Mouse (Mus musculus) cortical plate, adult 2 months (tissue): Measurements from ENCODE around the gene Gm13090. TPM values are rescaled to one million over a fixed set of nuclear protein-coding genes. Genes with fewer than 3 reads are reported as not detected.

Experiments
- H3K27ac ChIP-seq: fragments of 200-500 bp; 2 replicates; pipeline ENCODE4 v1.5.1; 2012; ENCODE audit warnings: low read length, control low read depth, inconsistent platforms; ENCODE audit not compliant: insufficient read depth
- H3K4me1 ChIP-seq: fragments of 200-500 bp; 2 replicates; pipeline ENCODE4 v1.6.1; 2011; ENCODE audit warnings: low read length; ENCODE audit not compliant: control insufficient read depth, insufficient read depth
- H3K4me3 ChIP-seq: fragments of 200-500 bp; 2 replicates; pipeline ENCODE4 v1.5.1; 2011; ENCODE audit warnings: mild to moderate bottlenecking, low read length, control low read depth; ENCODE audit not compliant: insufficient read depth
- CTCF ChIP-seq: fragments of 200-500 bp; IDR thresholded peaks from 2 replicates; pipeline ENCODE4 v1.5.1; 2011; ENCODE audit warnings: mild to moderate bottlenecking, control low read depth, low read length; ENCODE audit not compliant: insufficient read depth; ENCODE audit errors: extremely low read depth
- POLR2A ChIP-seq: fragments of 200-500 bp; IDR thresholded peaks from 2 replicates; pipeline ENCODE4 v1.6.1; 2011; ENCODE audit warnings: mild to moderate bottlenecking, low read length, control low read depth; ENCODE audit not compliant: insufficient read depth; ENCODE audit errors: extremely low read depth
- polyA plus RNA-seq: library from polyadenylated mRNA; depleted of rRNA; stranded (reverse); fragments of >200 nt; gene quantifications from 2 replicates; pipeline ENCODE4 v1.2.3, GENCODE M21; 2012

Gene Gm13090
- polyA plus RNA-seq, 1 experiment, result not detected

DNA sequence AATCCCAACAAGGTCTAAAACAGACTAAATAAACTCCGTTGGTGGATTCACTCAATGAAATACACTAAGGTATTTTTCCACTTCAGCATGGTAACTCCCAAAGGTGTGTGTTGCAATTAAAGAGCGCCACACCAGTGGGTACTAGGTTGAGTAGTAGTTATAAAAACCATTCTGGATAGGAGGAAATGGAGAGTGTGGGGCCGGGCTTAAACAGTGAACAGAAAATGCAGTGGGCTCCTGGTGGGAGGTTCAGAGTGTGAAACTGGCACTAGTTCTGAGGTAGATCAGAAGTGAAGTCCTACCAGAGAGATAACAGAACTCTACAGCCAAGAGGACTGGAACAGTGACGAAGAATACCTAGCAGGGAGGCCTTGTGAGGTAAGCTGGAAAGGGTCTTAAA lies 30.7 kb upstream of the Gm13090 start:
- Histone ChIP-seq H3K4me3 (no peak overlapping the region; the same call in 1 of the 2 replicates), H3K27ac (no peak overlapping the region)
- TF ChIP-seq CTCF, result no peak
- TF ChIP-seq POLR2A, result no peak

GRCm38 (mm10) chr4:151059566-151059965 lies 29.8 kb upstream of the Gm13090 start:
- Histone ChIP-seq H3K27ac (no peak overlapping the region), H3K4me3 (no peak overlapping the region), H3K4me1 (peaks cover 3% of the 10 kb centered on the region; the same call in 1 of the 2 replicates)
- TF ChIP-seq POLR2A (no peak), CTCF (no peak)

More for the DNA sequence above, 30.7 kb upstream of the Gm13090 start:
- peaks cover 3% of the 10 kb centered on the region; the same call in 1 of the 2 replicates for H3K4me1 ChIP-seq

DNA sequence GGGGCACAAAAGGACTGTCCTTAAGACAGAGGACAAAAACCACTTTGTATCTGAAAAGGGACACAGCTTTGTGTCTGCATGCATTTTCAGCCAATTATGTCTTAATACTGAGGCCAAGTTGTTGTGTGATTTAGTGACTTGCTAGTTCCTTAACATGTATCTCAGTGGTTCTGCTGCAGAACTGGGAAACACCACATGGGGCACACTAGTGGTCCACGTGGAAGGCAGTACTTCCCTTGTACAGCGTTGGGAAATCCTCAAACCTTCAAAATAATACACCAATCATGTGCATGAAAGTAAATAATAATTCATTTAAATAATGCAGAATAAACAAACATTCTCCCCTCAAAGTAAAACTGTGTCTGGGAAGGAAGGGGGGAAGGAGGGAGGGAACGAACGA lies 20.6 kb upstream of the Gm13090 start:
- no peak overlapping the region for H3K4me3 ChIP-seq
- H3K27ac ChIP-seq, result no peak overlapping the region
- no peak for TF ChIP-seq POLR2A
- TF ChIP-seq CTCF, result 0 out of 2 replicates have a peak, but pooled peaks have one; percentile 23

GRCm38 (mm10) chr4:151070962-151071361 lies 18.4 kb upstream of the Gm13090 start:
- H3K27ac ChIP-seq, result no peak overlapping the region

More for the DNA sequence above, 20.6 kb upstream of the Gm13090 start:
- H3K4me1 ChIP-seq, result peaks cover 3% of the 10 kb centered on the region; the same call in 1 of the 2 replicates

GRCm38 (mm10) chr4:151073108-151073744 lies 16.1 kb upstream of the Gm13090 start:
- Histone ChIP-seq H3K4me3 (no peak overlapping the region), H3K27ac (no peak overlapping the region), H3K4me1 (peaks cover 3% of the 10 kb centered on the region; the same call in 1 of the 2 replicates)
- TF ChIP-seq POLR2A (no peak), CTCF (peak; percentile 79)

More at GRCm38 (mm10) chr4:151070962-151071361, 18.4 kb upstream of the Gm13090 start:
- Histone ChIP-seq H3K4me1 (peaks cover 3% of the 10 kb centered on the region; the same call in 1 of the 2 replicates), H3K4me3 (no peak overlapping the region)
- no peak for TF ChIP-seq POLR2A
- no peak for TF ChIP-seq CTCF

- peaks cover 3% of the 10 kb centered on the region; the same call in 1 of the 2 replicates for H3K4me1 ChIP-seq
- TF ChIP-seq CTCF (no peak), POLR2A (no peak)
- no peak overlapping the region for H3K4me3 ChIP-seq
- H3K27ac ChIP-seq, result no peak overlapping the region
Measured at GRCm38 (mm10) chr4:151074817-151075216, 14.6 kb upstream of the Gm13090 start.

- no peak for TF ChIP-seq POLR2A
- TF ChIP-seq CTCF, result no peak
- Histone ChIP-seq H3K27ac (no peak overlapping the region), H3K4me1 (peaks cover 2% of the 10 kb centered on the region; the same call in 1 of the 2 replicates), H3K4me3 (no peak overlapping the region)
Measured at GRCm38 (mm10) chr4:151081355-151081754, 8.0 kb upstream of the Gm13090 start.

- no peak for TF ChIP-seq CTCF
- TF ChIP-seq POLR2A, result no peak
Measured at GRCm38 (mm10) chr4:151081977-151082376, 7.4 kb upstream of the Gm13090 start.

DNA sequence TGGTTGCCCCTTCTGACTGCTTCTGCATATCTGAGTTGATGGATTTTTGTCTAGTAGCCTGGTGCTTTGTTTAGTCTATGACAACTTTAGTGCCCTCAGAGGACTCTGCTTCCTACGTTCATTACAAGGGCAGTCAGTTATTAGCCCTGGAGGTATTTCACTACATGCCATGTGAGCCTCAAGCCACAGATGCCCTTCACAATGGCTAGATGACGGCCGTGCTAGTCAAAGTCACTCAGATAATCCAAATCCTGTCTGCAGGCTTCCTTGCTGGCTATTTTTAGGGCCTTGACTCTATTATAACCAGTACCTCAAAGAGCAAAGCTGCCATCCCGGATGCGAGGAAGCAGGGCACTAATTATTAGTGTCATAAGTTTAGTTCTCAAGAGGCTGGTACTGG lies 6.3 kb upstream of the Gm13090 start:
- H3K4me3 ChIP-seq, result no peak overlapping the region
- H3K4me1 ChIP-seq, result peaks cover 2% of the 10 kb centered on the region; the same call in 1 of the 2 replicates
- no peak overlapping the region for H3K27ac ChIP-seq
- TF ChIP-seq POLR2A, result no peak
- TF ChIP-seq CTCF, result no peak

More at GRCm38 (mm10) chr4:151081977-151082376, 7.4 kb upstream of the Gm13090 start:
- H3K4me3 ChIP-seq, result no peak overlapping the region
- no peak overlapping the region for H3K27ac ChIP-seq
- peaks cover 2% of the 10 kb centered on the region; the same call in 1 of the 2 replicates for H3K4me1 ChIP-seq

- peaks cover 4% of the 10 kb centered on the region; the same call in 1 of the 2 replicates for H3K4me1 ChIP-seq
- no peak for TF ChIP-seq POLR2A
- TF ChIP-seq CTCF, result 0 out of 2 replicates have a peak, but pooled peaks have one; percentile 10
- no peak overlapping the region for H3K27ac ChIP-seq
- H3K4me3 ChIP-seq, result no peak overlapping the region
Measured at GRCm38 (mm10) chr4:151087358-151087757, 2.0 kb upstream of the Gm13090 start.
